Mouse (Mus musculus) kidney, postnatal 10 days (tissue): ENCODE measurements at regions not wholly inside any gene's neighbourhood (a gene's known extent, or its start where the extent isn't known, plus 50 kb on each side); places are given as distances from the start of the nearest gene placed in this dataset.

Experiments
- DNase-seq: peaks from one replicate; pipeline ENCODE4 v3.0.0; 2021; ENCODE audit warnings: mixed read lengths

DNA sequence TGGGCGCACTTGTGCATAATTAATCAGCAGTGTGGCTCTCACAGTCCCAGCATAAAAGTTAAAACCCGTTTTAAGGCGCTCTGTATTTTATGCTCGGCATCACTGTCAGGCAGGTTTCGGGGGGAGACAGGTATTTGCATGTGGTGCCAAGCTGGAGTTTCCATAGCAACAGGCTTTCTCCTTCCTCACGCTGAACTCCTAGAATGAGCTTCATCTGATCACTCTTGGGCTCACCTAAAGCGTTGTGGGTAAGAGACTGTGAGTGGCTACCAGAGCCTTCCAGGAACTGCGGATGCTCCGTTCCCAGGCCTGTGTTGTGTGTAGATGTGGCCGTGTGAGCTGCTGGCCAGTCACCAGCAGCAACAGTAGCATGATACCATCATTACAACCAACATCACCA lies 161.5 kb downstream of the Ajap1 start:
- DNase-seq: no peak

GRCm38 (mm10) chr4:153320602-153321001 lies 162.0 kb downstream of the Ajap1 start:
- DNase-seq: no peak

DNA sequence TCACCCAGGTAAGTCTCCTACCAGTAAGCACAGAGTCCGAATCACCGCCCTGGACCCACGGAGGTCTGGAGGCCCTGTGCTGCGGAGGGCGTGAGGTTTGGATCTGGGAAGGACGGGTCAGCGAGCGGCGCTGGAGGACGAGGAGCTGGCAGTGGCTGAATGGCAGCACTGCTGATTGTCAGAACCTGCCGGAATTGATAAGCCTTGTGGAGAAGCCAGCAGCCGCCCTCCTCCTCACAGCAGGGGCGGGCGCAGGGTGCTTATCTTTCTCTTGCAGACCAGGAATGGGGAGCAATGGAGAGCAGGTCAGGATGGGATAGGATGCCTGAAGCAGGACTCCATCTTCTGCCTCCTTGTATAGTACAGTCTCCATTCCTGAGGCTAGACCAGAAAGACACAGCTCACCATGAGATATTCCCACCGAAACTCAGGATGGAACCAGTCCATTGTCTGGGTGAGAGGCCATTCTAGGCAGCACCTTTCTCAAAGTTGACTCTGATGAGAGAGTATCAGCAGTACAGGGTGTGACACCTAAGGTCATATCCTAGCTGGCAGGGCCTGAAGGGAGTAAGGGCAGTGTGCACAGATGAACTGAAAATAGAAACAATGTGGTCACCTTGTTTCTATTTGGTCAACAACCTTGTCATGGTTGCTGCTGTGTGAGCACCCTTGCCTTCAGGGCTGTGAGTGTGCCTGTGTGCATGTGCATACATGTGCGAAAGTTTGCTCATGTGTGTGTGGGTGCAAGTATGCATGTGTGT lies 165.5 kb downstream of the Ajap1 start:
- no peak for DNase-seq

GRCm38 (mm10) chr4:153316519-153316918 lies 166.1 kb downstream of the Ajap1 start:
- no peak for DNase-seq

DNA sequence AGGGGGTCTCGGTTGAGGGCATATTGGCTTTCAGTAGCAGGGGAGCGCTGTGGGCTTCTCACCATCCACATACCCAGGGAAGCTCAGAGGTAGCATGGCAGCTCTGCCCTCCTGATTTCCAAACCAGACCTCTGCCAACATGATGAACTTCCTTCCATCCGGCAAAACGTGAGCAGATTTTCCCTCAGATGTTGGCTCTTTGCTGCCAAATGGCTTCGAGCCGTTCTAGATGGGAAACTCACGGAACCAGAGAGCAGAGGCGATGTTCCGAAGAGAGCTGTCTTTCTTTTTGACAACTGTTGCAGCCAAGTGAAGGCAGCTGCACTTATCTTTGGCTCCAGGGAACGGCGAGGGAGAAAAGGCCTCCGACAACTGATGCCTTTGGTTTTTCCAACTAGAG lies 168.7 kb downstream of the Ajap1 start:
- no peak for DNase-seq

DNA sequence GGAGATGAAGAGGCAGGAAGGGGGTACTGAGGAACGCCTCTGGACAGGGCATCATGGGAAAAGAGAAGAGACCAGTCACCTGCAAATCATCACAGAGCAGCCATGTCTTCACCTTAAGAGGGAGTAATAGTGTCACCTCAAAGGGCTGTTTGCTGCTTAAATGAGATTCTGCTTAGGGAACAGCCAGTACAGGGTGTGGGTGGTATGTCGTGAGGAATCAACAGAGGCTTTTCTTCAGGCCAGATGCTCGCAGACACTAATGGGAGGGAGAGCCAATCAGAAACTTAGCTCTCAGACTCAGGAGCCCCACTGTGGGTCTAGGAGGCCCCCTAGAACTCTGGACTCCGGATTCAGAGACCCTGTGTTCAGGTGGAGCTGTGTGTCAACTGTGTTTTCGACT lies 171.0 kb downstream of the Ajap1 start:
- DNase-seq: no peak

- DNase-seq: peak; percentile 22
These were observed 172.0 kb downstream of the Ajap1 start for GRCm38 (mm10) chr4:153310641-153311040.

- DNase-seq: no peak
These were observed 179.1 kb downstream of the Ajap1 start for GRCm38 (mm10) chr4:153303521-153303920.

DNA sequence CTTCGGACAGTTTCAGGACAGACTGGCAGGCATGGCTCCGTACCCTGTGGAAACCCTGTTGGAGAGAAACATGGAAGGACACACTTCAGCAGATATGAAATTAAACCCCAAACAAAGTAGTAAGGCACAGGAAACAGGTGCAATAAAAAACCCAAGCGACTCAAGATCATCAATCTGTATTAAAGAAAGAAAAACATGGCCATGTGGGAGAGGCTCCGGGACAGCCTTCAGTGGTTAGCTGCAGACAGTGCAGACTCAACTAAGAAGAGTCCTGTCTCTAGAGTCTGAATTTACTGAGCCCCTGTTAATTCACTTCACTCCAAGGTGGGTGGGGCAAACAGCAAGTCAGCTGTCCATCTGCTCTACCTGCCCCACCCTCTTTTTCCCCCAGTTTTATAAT lies 179.8 kb downstream of the Ajap1 start:
- no peak for DNase-seq

- peak; percentile 63 for DNase-seq
These were observed 184.3 kb downstream of the Ajap1 start for GRCm38 (mm10) chr4:153298277-153298676.

DNA sequence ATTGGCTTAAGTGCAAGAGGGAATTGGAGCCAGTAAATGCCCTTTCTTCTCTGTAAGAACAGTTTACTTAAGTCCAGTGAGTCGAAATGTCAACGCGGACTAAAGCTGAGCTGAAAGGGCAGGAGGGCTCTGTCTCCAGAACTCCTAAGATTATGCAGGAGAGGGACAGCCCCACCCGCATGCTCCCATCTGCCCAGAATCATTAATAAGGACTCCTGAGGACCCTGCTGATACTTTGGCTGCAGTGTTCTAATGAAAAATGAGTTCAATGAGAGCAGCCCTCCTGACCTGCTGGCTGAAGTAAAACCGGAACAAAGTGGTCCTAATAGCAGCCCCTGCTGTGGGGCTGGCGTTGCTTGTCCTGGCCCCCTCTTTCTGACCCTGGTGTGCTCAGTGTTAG lies 187.8 kb downstream of the Ajap1 start:
- no peak for DNase-seq

DNA sequence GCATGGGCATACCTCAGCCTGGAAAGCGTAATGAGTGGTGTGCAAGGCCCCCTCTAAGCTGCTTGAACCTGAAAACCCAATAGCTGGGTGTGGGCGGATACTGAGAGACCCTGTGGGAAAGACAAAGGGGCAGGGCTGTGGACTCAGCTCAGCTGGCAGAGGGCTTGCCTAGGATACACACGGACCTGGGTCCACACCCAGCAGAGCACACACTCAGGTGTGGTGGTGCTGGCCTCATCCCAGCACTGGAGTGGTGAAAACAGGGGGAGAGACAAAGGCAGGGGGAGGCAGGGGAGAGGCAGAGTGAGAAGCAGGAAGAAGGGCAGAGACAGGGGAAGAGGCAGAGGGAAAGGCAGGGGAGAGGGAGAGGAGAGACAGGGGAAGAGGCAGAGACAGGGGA lies 189.5 kb downstream of the Ajap1 start:
- DNase-seq: no peak

GRCm38 (mm10) chr4:153288362-153288761 lies 194.2 kb downstream of the Ajap1 start:
- no peak for DNase-seq

DNA sequence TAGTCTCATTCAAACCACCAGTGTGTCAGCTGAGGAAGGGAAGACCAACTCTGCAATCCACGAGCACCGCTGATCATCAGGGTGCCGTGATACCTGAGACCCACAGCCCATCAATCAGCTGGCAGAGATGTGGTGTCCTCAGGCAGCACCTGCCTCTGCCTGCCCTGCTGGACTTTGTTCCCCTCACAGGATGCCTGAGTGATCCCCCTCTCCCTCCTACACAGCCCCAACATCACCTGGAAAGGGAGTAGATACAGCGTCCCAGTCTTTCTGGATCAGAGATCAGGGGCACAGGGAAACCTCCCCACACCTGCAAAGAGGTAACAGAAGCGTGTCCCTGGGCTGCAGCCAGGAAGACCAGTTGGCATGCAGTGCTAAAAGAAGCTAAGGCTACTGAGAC lies 198.4 kb downstream of the Ajap1 start:
- no peak for DNase-seq

DNA sequence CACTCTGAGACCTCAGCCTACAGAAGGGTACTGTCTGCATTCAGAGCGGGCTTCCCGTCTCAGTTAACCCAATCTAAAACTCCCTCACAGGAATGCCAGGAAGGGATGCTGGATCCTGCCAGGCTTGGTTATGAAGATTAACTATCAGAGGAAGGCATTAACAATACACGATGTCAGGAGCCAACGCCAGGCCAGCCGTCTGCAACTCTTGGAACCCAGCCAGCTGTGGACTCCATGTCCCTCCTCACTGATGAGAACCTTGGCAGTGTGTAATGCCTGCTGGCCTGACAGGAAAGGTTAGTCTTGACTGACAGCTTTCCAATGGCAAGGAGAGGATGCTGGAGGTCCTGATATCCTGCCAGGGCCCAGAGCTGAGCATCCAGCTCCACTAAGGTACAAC lies 206.0 kb downstream of the Ajap1 start:
- DNase-seq: peak; percentile 12

GRCm38 (mm10) chr4:153271376-153271775 lies 211.2 kb downstream of the Ajap1 start:
- no peak for DNase-seq

GRCm38 (mm10) chr4:153263216-153263805 lies 219.3 kb downstream of the Ajap1 start:
- DNase-seq: peak; percentile 33

DNA sequence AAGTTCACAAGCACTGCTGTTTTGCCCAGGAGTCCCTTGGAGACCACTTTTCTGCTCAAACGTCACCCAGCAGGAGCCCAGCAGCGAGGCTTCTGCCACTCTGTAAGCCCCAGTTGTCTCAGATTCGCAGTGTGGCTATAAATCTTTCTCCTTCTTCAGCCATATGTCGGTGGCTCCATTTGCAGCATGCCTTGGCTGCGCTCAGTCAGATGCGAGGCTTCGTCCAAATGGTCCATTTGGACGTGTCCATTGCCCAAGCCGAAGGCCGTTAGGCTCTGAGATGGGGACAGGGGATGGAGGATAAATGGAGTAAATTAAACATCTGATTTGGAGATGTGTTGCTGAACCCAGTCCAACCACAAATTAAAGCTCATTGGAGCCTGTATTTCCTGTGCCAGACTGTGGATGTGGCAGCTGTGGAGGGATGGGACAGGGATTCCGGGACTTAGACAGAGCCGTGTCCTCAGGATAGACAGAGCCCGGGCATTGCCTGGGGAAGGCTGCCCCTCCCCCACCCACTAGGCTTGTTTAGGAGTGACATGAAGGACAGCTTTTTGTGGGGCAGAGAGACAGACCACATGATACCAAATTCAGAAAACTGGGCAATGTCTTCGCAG lies 221.6 kb downstream of the Ajap1 start:
- DNase-seq: peak; percentile 30

DNA sequence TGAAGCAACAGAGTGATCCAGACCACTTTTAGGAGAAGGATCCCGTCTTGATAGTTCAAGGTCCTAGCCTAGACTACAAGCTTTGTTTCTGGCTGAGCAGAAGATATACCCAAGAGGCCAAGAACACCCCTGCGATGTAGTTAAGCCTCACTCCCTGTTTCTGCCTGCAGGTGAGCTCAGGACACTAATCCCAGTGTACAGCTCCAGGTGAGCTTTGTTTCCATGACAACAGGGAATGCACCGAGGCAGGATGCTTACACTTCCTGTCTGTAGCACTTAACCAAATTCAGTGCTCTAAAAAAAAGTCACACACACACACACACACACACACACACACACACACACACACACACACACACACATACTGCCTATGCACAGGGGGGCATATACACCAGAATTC lies 230.7 kb downstream of the Ajap1 start:
- DNase-seq: no peak

DNA sequence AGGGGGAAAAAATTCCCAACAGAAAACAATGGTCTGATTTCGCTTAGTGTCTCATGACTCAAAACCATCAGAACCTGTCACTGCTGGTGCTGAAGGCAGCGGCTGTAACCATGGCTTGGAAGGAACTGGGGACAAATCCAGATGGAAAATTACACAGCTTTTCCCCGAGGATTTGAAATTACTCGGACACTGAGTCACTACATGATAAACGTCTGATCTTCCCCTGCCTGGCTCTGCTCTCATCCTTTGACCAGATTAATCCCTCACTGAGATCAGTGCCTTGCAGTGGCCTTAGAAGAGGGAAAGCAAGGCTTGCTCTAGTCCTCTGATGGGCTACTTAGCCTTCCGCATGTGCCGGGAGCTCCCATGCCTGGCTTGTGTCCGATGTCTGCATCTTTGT lies 231.3 kb downstream of the Ajap1 start:
- no peak for DNase-seq

DNA sequence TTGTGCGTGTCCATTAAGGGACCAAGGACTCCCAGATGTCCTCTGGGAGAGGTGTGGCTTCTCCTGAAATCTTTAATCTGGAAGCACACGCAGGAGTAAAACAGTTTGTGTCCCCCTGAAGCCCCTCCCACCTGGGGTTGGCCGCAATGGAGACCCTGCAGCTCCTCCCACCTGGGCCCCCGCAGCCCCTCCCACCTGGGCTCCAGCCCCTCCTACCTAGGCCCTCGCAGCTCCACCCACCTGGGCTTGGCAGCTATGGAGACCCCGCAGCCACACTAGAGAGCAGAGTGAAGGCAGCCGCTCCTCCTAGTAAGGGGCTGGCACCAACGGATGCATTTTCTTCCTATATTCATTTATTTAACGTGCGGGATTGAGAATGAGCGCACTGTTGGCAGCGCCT lies 245.9 kb downstream of the Ajap1 start:
- DNase-seq: no peak

DNA sequence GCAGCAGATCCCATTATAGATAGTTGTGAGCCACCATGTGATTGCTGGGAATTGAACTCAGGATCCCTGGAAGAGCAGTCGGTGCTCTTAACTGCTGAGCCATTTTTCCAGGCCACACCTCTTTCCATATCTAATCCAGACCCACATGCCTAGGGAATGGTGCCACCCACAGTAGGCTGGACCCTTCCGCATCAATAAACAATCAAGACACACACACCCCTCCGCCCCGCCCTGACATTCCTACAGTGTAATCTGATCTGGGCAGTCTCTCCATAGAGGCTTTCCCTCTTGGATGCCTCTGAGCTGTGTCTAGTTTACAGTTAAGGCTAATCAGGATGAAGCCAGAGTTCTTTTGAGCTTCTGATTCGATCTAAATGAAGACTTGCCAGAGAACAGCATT lies 248.8 kb downstream of the Ajap1 start:
- no peak for DNase-seq

DNA sequence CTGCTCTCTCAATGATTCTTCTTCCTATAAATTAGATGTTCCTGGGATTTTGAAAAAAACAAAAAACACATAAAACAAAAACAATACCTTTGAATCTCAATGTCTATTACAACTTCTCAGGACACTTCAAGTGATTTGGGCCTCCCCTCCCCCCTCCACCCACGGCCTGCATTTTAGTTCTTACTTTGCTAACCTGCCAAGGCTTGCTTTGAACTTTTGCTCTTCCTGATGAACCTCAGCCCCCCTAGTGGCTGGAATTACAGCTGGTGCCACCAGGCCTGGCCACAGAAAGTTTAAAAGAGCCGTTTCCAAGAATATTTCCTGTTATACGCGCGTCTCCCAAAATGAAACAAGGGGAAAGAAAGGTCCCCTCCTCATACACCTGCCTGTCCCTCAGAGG lies 253.4 kb downstream of the Ajap1 start:
- DNase-seq: no peak

GRCm38 (mm10) chr4:153227680-153228420 lies 254.8 kb downstream of the Ajap1 start:
- DNase-seq: no peak
